Mouse (Mus musculus) bone marrow, adult 2 months (tissue): Measurements from ENCODE around the gene Akt1.

Experiments used
- CTCF ChIP-seq: fragments of 200-500 bp; IDR thresholded peaks from 2 replicates; pipeline ENCODE4 v1.5.1; 2011; ENCODE audit warnings: low read length, control low read depth; ENCODE audit not compliant: control insufficient read depth, insufficient read depth
- POLR2A ChIP-seq: fragments of 200-500 bp; IDR thresholded peaks from 2 replicates; pipeline ENCODE4 v1.6.1; 2011; ENCODE audit warnings: low read depth, mild to moderate bottlenecking, control low read depth, low read length, borderline replicate concordance; ENCODE audit not compliant: control insufficient read depth

GRCm38 (mm10) chr12:112616668-112617067, 58.0 kb downstream of the Akt1 start:
- no peak for TF ChIP-seq CTCF
- TF ChIP-seq POLR2A = no peak
